ENCODE assay signal across 26 mouse cellular contexts in the genomic region with DNA sequence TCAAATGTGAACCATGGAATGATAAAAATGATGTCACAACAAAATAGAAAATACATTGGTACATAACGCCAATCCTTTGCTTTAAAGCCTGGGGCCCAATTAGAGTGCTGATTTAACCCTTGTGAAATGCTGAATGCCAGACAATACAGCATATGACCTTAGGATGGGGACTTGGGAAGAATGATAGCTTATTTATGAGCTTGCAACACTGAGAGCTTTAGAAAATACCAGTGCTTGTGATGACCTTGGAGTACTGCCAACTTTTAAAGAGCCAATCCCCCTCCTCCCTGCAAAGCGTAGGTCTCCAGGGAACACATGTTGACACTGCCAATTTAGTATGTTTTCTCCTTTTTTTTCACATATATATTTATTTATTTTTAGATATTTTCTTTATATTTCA. TPM values are rescaled to one million over a fixed set of nuclear protein-coding genes. Genes with fewer than 3 reads are reported as not detected.
DNase-seq lines count a peak whose midpoint lies in the region; ATAC-seq and TF ChIP-seq lines count a peak whose summit lies in the region.
"Had no signal": no experiment of that assay in that cellular context is flagged by ENCODE, and none has a peak within 500 bp of the region (broad histone marks: within the 10 kb centered on the region; RNA-seq: fewer than 3 reads in every experiment).

No protein-coding gene starts in this region.

- H3K4me3 ChIP-seq in lung, embryonic 14.5 days (ENCODE audit: low read depth, low read length), result no peak overlapping the region
- H3K4me3 ChIP-seq: embryonic facial prominence, embryonic 12.5 days; erythroblast, embryonic 14.5 days; gastrocnemius, adult 2 months; kidney, embryonic 15.5 days; limb, embryonic 15.5 days; liver, embryonic 15.5 days; midbrain, embryonic 13.5 days; myocyte had no signal

- no peak for TF ChIP-seq POLR2A in brain, embryonic 14.5 days (IDR thresholded peaks at IDR 0.05; ENCODE audit: borderline replicate concordance, extremely low read depth, insufficient read depth, insufficient read length, poor library complexity, severe bottlenecking)

- no peaks in the 10 kb centered on the region for H3K27me3 ChIP-seq in lung, embryonic 14.5 days (ENCODE audit: insufficient read depth, low read length)
- H3K27me3 ChIP-seq: embryonic facial prominence, embryonic 12.5 days; kidney, embryonic 15.5 days; limb, embryonic 15.5 days; liver, embryonic 15.5 days; midbrain, embryonic 13.5 days had no signal

- no peak overlapping the region for H3K27ac ChIP-seq in lung, embryonic 14.5 days (ENCODE audit: low read depth)
- H3K27ac ChIP-seq: embryonic facial prominence, embryonic 12.5 days; gastrocnemius, adult 2 months; kidney, embryonic 15.5 days; limb, embryonic 15.5 days; liver, embryonic 15.5 days; midbrain, embryonic 13.5 days had no signal

- intact Hi-C loops in left cerebral cortex, postnatal 14 days (cut with DNase I), result no loop called here

- peak; percentile 53 for DNase-seq in adrenal gland, adult 8-10 months
- no peak for DNase-seq in adrenal gland, postnatal 25 days
- peak; percentile 53 for DNase-seq in lung, embryonic 14.5 days
- no peak for DNase-seq in lung, postnatal 36 days
- peak; percentile 20 for DNase-seq in ovary, adult 18-20 months (ENCODE audit: low spot score)
- DNase-seq in ovary, postnatal 10 days (ENCODE audit: low spot score), result no peak
- peak; percentile 39 for DNase-seq in brain, embryonic 14.5 days (ENCODE audit: low read depth)
- no peak for DNase-seq in left cerebral cortex, postnatal 14 days (ENCODE audit: low spot score in 2 of 2)
- DNase-seq: cerebellum, adult 11 months; cerebellum, postnatal 10 days; gastrocnemius, adult 2 months; heart, adult 18-20 months; layer of hippocampus, postnatal 36 days; retina, postnatal 1 day; right cerebral cortex, postnatal 4 days; thymus, postnatal 14 days had no signal

- ATAC-seq in lung, embryonic 14.5 days (ENCODE audit: insufficient read depth), result peak; percentile 47; the same call in 1 of the 2 replicates
- ATAC-seq: hindbrain, embryonic 16.5 days; intestine, embryonic 16.5 days; midbrain, embryonic 13.5 days had no signal

- H3K9ac ChIP-seq in lung, embryonic 14.5 days, result no peak overlapping the region
- H3K9ac ChIP-seq: embryonic facial prominence, embryonic 12.5 days; kidney, embryonic 15.5 days; limb, embryonic 15.5 days; liver, embryonic 15.5 days; midbrain, embryonic 13.5 days had no signal

- TF ChIP-seq CTCF in lung, embryonic 14.5 days (IDR thresholded peaks at IDR 0.05; ENCODE audit: low read depth), result no peak
- no peak for TF ChIP-seq CTCF in brain, embryonic 14.5 days (IDR thresholded peaks at IDR 0.05; ENCODE audit: borderline replicate concordance, extremely low read depth, insufficient read depth, insufficient read length)

- 52% methylated on average over 2 of the region's 2 CpGs for WGBS in lung, embryonic 14.5 days

- H3K4me1 ChIP-seq in lung, embryonic 14.5 days (ENCODE audit: insufficient read depth), result no peaks in the 10 kb centered on the region
- H3K4me1 ChIP-seq: embryonic facial prominence, embryonic 12.5 days; kidney, embryonic 15.5 days; limb, embryonic 15.5 days; midbrain, embryonic 13.5 days had no signal

- no peaks in the 10 kb centered on the region for H3K9me3 ChIP-seq in lung, embryonic 14.5 days (ENCODE audit: low read depth, low read length)
- H3K9me3 ChIP-seq: embryonic facial prominence, embryonic 12.5 days; G1E; kidney, embryonic 15.5 days; limb, embryonic 15.5 days; liver, embryonic 15.5 days; midbrain, embryonic 13.5 days had no signal

- H3K4me2 ChIP-seq in lung, embryonic 14.5 days, result no peak overlapping the region
- H3K4me2 ChIP-seq: embryonic facial prominence, embryonic 12.5 days; kidney, embryonic 15.5 days; limb, embryonic 15.5 days; liver, embryonic 15.5 days; midbrain, embryonic 13.5 days had no signal

- peaks cover 66% of the 10 kb centered on the region for H3K36me3 ChIP-seq in lung, embryonic 14.5 days (ENCODE audit: insufficient read depth)

RNA-seq across cellular contexts. Expression of gene Tbce, which starts 36.7 kb away (rescaled TPM):
- total RNA-seq in adrenal gland, adult 8-10 months (2022), result 10 to 100 TPM; 40.3 to 86.9 (median 59.4) TPM
- total RNA-seq in adrenal gland, postnatal 25 days (2021), result 50.3 and 63.1 TPM in 2 replicates
- polyA plus RNA-seq in lung, embryonic 14.5 days (2014; fragmentation: Nextera tagmentation; extraction: Ambion mirVana), result 51.9 and 54.7 TPM in 2 replicates
- 143 and 200 TPM in 2 replicates for polyA plus RNA-seq in brain, embryonic 14.5 days (2012; rRNA removed)
- total RNA-seq in left cerebral cortex, postnatal 14 days (2021), result 10 to 100 TPM; 60.1 to 66.9 TPM

RNA-seq across cellular contexts. Expression of gene B3galnt2, which starts 48.4 kb away (rescaled TPM):
- 10 to 100 TPM; 24.7 to 31.4 (median 27.8) TPM for total RNA-seq in adrenal gland, adult 8-10 months (2022)
- 25.6 and 26.0 TPM in 2 replicates for total RNA-seq in adrenal gland, postnatal 25 days (2021)
- polyA plus RNA-seq in lung, embryonic 14.5 days (2014; fragmentation: Nextera tagmentation; extraction: Ambion mirVana), result 41.4 and 46.1 TPM in 2 replicates
- 29.0 and 35.2 TPM in 2 replicates for polyA plus RNA-seq in brain, embryonic 14.5 days (2012; rRNA removed)
- total RNA-seq in left cerebral cortex, postnatal 14 days (2021), result 10 to 100 TPM; 11.1 to 12.7 TPM

Comparison
In these comparisons a context has a peak if more than half of its experiments do, and no peak if none do; other contexts are left out.
1. DNase-seq: peak in adrenal gland, adult 8-10 months (single experiment), lung, embryonic 14.5 days (single experiment), ovary, adult 18-20 months (single experiment) and brain, embryonic 14.5 days (single experiment); none in adrenal gland, postnatal 25 days (single experiment), lung, postnatal 36 days (single experiment), ovary, postnatal 10 days (single experiment) and left cerebral cortex, postnatal 14 days (0 of 2).